Mouse (Mus musculus): Measurements from ENCODE around the gene Il21. TPM values are rescaled to one million over a fixed set of nuclear protein-coding genes. Genes with fewer than 3 reads are reported as not detected.

Il21 gene
- polyA plus RNA-seq (2016; fragmentation: Nextera tagmentation; extraction: Ambion mirVana) = not detected in 2 replicates

- Histone ChIP-seq H3K9me3 (replicated peaks) (no peaks in the 10 kb centered on the region), H3K27me3 (no peaks in the 10 kb centered on the region), H3K9ac (no peak within 1 kb of the TSS), H3K4me3 (no peak within 1 kb of the TSS), H3K27ac (no peak within 1 kb of the TSS), H3K4me1 (no peaks in the 10 kb centered on the region), H3K4me2 (replicated peaks) (no peak within 1 kb of the TSS), H3K36me3 (no peaks in the 10 kb centered on the region)
- WGBS = 94% methylated on average over 7 of the region's 7 CpGs
- ATAC-seq (ENCODE audit: low FRiP score) = no peak
Observed at GRCm38 (mm10) chr3:37232586-37233222, at the start of gene Il21. Il21 (minus strand) TSS chr3:37232636.

DNA sequence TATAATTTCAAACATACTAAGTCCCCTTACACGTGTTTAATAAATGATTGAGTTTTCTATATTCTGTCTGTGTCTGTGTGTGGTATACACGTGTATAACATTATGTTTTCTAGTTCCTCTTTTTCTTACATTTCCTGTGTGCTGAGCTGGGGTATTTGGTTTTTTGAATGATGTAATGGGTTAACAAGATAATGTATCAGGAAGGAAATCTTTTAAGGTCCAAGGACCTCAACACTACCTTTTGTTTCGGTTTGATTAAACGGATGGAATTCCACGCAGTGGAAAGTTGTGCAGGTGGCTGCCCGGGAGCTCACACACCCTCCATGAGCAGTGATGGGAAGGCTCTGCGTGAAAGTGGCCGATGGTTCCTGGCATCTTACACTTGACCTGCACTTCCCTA lies 48.4 kb upstream of the Il21 start:
- Histone ChIP-seq H3K4me3 (no peak overlapping the region), H3K9me3 (replicated peaks) (no peaks in the 10 kb centered on the region), H3K36me3 (no peaks in the 10 kb centered on the region), H3K27me3 (no peaks in the 10 kb centered on the region), H3K9ac (no peak overlapping the region), H3K4me2 (replicated peaks) (no peak overlapping the region), H3K4me1 (no peaks in the 10 kb centered on the region), H3K27ac (no peak overlapping the region)
- WGBS = 78% methylated on average over 8 of the region's 8 CpGs
- no peak for ATAC-seq (ENCODE audit: low FRiP score)

DNA sequence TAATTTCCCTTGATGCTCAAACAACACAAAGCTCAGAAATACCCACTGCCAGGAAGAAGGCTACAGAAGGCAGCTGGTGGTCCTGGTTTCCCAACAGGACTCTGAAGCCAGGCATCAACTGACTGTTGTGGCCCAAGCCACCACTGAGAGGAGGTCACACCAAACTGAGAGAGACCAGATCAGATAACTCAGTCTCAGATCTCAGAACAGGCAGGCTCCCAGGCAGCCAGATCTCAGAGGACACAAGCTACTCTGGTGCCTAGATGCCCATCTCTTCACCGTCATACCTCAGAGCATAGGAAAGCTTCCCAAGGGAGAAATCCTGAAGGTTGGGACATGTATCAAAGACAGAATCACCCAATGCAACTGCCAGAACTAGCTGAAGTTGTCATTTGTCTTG lies 47.8 kb upstream of the Il21 start:
- H3K4me3 ChIP-seq = no peak overlapping the region
- H3K9ac ChIP-seq = no peak overlapping the region
- no peaks in the 10 kb centered on the region for H3K4me1 ChIP-seq
- 72% methylated on average over 1 of the region's 1 CpGs for WGBS
- no peak overlapping the region for H3K27ac ChIP-seq
- no peak overlapping the region for H3K4me2 ChIP-seq (replicated peaks)
- H3K36me3 ChIP-seq = no peaks in the 10 kb centered on the region
- H3K27me3 ChIP-seq = no peaks in the 10 kb centered on the region
- no peaks in the 10 kb centered on the region for H3K9me3 ChIP-seq (replicated peaks)
- no peak for ATAC-seq (ENCODE audit: low FRiP score)

- H3K27ac ChIP-seq = no peak overlapping the region
- H3K9me3 ChIP-seq (replicated peaks) = no peaks in the 10 kb centered on the region
- no peaks in the 10 kb centered on the region for H3K4me1 ChIP-seq
- no peak for ATAC-seq (ENCODE audit: low FRiP score)
- no peaks in the 10 kb centered on the region for H3K36me3 ChIP-seq
- no peak overlapping the region for H3K4me2 ChIP-seq (replicated peaks)
- 85% methylated on average over 6 of the region's 6 CpGs for WGBS
- H3K4me3 ChIP-seq = no peak overlapping the region
- no peaks in the 10 kb centered on the region for H3K27me3 ChIP-seq
- no peak overlapping the region for H3K9ac ChIP-seq
Observed at GRCm38 (mm10) chr3:37274661-37275060, 42.2 kb upstream of the Il21 start.

DNA sequence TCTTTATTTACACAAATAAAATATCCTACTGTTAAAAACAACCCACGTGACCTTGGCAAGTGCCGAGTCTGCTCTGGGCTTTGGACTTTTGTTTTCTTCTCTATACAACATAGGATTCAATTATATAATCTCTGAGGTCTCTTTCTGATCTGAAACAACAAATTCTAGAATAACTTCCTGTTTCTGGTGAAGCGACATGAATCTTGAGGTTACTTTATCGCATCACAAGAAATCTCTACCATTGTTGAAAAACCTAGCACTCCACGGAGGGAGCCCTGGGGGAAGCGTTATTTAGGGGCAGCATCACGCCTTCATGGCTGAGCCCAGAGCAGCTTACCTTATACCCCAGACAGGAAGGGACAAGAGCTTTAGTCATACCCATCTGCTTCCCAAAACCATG lies 40.7 kb upstream of the Il21 start:
- H3K9ac ChIP-seq = no peak overlapping the region
- no peak overlapping the region for H3K27ac ChIP-seq
- no peaks in the 10 kb centered on the region for H3K36me3 ChIP-seq
- ATAC-seq (ENCODE audit: low FRiP score) = no peak
- no peaks in the 10 kb centered on the region for H3K27me3 ChIP-seq
- no peak overlapping the region for H3K4me2 ChIP-seq (replicated peaks)
- H3K4me3 ChIP-seq = no peak overlapping the region
- WGBS = 86% methylated on average over 7 of the region's 7 CpGs
- no peaks in the 10 kb centered on the region for H3K4me1 ChIP-seq
- no peaks in the 10 kb centered on the region for H3K9me3 ChIP-seq (replicated peaks)

- ATAC-seq (ENCODE audit: low FRiP score) = no peak
- Histone ChIP-seq H3K27ac (no peak overlapping the region), H3K9me3 (replicated peaks) (no peaks in the 10 kb centered on the region), H3K36me3 (no peaks in the 10 kb centered on the region), H3K4me1 (no peaks in the 10 kb centered on the region), H3K27me3 (no peaks in the 10 kb centered on the region), H3K9ac (no peak overlapping the region), H3K4me2 (replicated peaks) (no peak overlapping the region), H3K4me3 (no peak overlapping the region)
- 6% methylated on average over 1 of the region's 1 CpGs for WGBS
Observed at GRCm38 (mm10) chr3:37271209-37271608, 38.8 kb upstream of the Il21 start.

DNA sequence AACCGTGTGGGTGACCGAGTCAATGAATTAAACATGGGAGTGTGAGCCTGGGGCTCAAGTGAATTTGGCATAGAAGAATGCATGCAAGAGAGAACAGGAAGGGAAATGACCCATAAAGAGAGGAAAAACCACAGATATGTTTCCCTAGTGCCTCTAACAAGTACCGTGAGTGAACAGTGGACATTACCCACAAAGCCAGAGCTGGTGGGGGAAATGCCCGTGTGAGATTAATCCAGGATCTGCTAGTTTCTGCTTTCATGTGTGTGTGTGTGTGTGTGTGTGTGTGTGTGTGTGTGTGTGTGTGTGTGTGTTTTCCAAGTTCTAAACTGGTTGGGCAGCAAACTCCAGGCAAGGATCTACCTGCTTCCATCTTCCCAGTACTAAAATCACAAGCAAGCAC lies 37.5 kb upstream of the Il21 start:
- Histone ChIP-seq H3K4me2 (replicated peaks) (no peak overlapping the region), H3K27me3 (no peaks in the 10 kb centered on the region), H3K4me1 (no peaks in the 10 kb centered on the region), H3K36me3 (no peaks in the 10 kb centered on the region), H3K27ac (no peak overlapping the region), H3K4me3 (no peak overlapping the region), H3K9ac (no peak overlapping the region), H3K9me3 (replicated peaks) (no peaks in the 10 kb centered on the region)
- 84% methylated on average over 4 of the region's 4 CpGs for WGBS
- ATAC-seq (ENCODE audit: low FRiP score) = no peak

GRCm38 (mm10) chr3:37268338-37268737 lies 35.9 kb upstream of the Il21 start:
- Histone ChIP-seq H3K4me1 (no peaks in the 10 kb centered on the region), H3K4me2 (replicated peaks) (no peak overlapping the region), H3K27ac (no peak overlapping the region), H3K36me3 (no peaks in the 10 kb centered on the region), H3K9ac (no peak overlapping the region), H3K27me3 (no peaks in the 10 kb centered on the region), H3K4me3 (no peak overlapping the region), H3K9me3 (replicated peaks) (no peaks in the 10 kb centered on the region)
- ATAC-seq (ENCODE audit: low FRiP score) = no peak
- WGBS = 85% methylated on average over 11 of the region's 11 CpGs

DNA sequence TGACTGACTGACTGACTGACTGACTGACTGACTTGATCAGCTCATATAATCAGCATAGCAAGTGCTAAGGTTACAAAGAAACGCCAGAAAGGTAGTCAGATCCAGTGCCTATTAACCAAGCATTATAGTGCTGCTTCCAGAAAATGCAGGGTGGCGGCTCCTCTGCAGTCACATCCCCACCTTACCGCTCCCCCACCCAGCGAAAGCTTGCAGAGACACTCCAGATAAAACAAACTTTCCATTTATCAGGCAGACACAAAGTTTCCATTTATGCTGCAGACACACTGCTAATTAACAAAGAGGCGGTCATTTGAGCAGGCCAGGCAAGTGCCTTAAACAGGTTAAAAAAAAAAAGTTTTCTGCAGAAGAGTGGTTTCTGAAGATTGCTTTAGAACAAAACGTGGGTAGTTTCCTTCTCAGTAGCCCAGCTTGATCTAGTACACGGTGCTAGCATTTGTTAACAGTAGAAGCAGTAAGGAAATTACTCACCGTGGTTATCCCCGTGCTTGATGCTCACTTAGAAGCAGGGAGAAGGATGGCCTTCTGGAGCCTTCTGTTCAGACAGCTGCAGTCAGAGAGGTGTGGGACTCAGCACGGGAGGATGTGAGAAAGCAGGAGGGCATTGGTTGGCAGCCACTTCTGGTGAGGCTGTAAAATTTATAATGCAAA lies 27.0 kb upstream of the Il21 start:
- no peak overlapping the region for H3K4me2 ChIP-seq (replicated peaks)
- no peak overlapping the region for H3K4me3 ChIP-seq
- WGBS = 80% methylated on average over 10 of the region's 10 CpGs
- H3K27me3 ChIP-seq = no peaks in the 10 kb centered on the region
- H3K4me1 ChIP-seq = no peaks in the 10 kb centered on the region
- no peaks in the 10 kb centered on the region for H3K9me3 ChIP-seq (replicated peaks)
- H3K27ac ChIP-seq = no peak overlapping the region
- H3K36me3 ChIP-seq = no peaks in the 10 kb centered on the region
- no peak overlapping the region for H3K9ac ChIP-seq
- ATAC-seq (ENCODE audit: low FRiP score) = no peak

DNA sequence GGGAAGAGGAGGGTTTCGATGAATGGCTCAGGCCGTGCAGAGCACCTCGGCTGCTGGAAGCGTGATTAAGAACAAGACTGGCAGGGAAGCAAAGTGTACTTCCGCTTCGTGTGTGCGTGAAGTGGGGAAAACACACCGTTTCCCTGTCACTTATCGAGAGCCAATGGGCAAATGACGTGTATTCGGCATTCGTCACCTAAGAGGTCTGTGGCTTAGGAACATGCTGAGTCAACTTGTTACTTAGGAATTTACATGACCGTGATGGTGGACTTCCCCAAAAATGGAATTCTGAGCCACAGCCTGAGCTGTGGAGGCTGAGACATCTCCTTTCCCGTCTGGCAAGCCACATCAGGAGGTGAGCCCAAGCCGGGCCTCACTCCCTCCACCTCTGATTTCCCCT lies 25.3 kb upstream of the Il21 start:
- ATAC-seq (ENCODE audit: low FRiP score) = no peak
- WGBS = 89% methylated on average over 15 of the region's 15 CpGs
- Histone ChIP-seq H3K9ac (no peak overlapping the region), H3K9me3 (replicated peaks) (no peaks in the 10 kb centered on the region), H3K27me3 (no peaks in the 10 kb centered on the region), H3K4me3 (no peak overlapping the region), H3K36me3 (no peaks in the 10 kb centered on the region), H3K4me2 (replicated peaks) (no peak overlapping the region), H3K4me1 (no peaks in the 10 kb centered on the region), H3K27ac (no peak overlapping the region)

- Histone ChIP-seq H3K27ac (no peak overlapping the region), H3K9me3 (replicated peaks) (no peaks in the 10 kb centered on the region), H3K4me3 (no peak overlapping the region), H3K4me1 (no peaks in the 10 kb centered on the region), H3K4me2 (replicated peaks) (no peak overlapping the region), H3K36me3 (no peaks in the 10 kb centered on the region), H3K9ac (no peak overlapping the region), H3K27me3 (no peaks in the 10 kb centered on the region)
- WGBS = 83% methylated on average over 3 of the region's 3 CpGs
- no peak for ATAC-seq (ENCODE audit: low FRiP score)
Observed at GRCm38 (mm10) chr3:37250967-37251366, 18.5 kb upstream of the Il21 start.

DNA sequence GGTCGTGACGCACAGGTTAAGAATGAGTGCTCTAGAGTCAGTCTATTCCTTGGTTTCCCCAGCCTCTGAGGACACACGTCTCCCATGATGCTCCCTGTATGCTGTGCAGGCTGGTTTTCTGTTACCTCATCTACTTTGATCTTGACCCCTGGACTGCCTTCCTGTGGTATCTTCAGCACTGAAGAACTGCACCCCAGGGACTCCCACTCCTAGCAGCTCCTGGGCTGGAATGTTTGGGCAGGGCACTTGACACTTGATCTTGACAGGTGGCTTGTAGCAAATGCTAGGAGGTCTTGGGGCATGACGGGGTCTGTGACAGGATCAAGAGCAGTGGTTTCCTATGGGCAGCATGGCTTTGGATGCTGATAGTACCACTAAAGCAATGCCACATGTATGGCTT lies 2.6 kb upstream of the Il21 start:
- H3K9me3 ChIP-seq (replicated peaks) = no peaks in the 10 kb centered on the region
- no peak overlapping the region for H3K4me3 ChIP-seq
- no peak for ATAC-seq (ENCODE audit: low FRiP score)
- H3K9ac ChIP-seq = no peak overlapping the region
- H3K4me1 ChIP-seq = no peaks in the 10 kb centered on the region
- no peak overlapping the region for H3K27ac ChIP-seq
- H3K27me3 ChIP-seq = no peaks in the 10 kb centered on the region
- H3K4me2 ChIP-seq (replicated peaks) = no peak overlapping the region
- WGBS = 72% methylated on average over 4 of the region's 4 CpGs
- H3K36me3 ChIP-seq = no peaks in the 10 kb centered on the region

DNA sequence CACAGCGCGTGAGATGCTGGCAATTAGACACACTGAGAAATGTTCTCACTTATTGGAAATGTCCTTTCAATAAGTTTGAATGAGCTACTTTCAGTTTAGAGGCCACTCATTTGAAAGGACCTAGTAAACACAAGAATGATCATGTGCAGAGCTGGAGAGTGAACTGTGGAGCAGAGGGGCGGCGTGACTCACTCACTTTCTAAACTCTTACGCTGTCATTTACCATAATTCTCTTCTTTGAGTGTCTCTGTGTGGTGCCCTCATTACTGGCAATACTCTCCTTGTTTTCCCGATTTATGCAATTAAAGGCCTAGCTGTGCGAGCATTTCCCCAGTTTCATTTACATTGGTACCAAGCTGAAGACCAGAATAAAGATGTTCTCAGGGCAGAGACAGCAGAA lies 1.3 kb downstream of the Il21 start:
- H3K9me3 ChIP-seq (replicated peaks) = no peaks in the 10 kb centered on the region
- H3K4me2 ChIP-seq (replicated peaks) = no peak overlapping the region
- 84% methylated on average over 7 of the region's 7 CpGs for WGBS
- H3K36me3 ChIP-seq = no peaks in the 10 kb centered on the region
- H3K4me3 ChIP-seq = no peak overlapping the region
- H3K27ac ChIP-seq = no peak overlapping the region
- no peak overlapping the region for H3K9ac ChIP-seq
- H3K27me3 ChIP-seq = no peaks in the 10 kb centered on the region
- no peaks in the 10 kb centered on the region for H3K4me1 ChIP-seq
- no peak for ATAC-seq (ENCODE audit: low FRiP score)
